Mouse (Mus musculus) heart, adult 9 months (tissue): ENCODE measurements around the gene Ubl7.

Experiments used
- DNase-seq, 2 experiments: peaks; one replicate each; pipeline ENCODE4 v3.0.0; 2022; ENCODE audit warnings: low spot score in 2 of 2

Gene Ubl7

GRCm38 (mm10) chr9:57948333-57948931, 37.7 kb downstream of the Ubl7 start:
- DNase-seq: no peak

DNA sequence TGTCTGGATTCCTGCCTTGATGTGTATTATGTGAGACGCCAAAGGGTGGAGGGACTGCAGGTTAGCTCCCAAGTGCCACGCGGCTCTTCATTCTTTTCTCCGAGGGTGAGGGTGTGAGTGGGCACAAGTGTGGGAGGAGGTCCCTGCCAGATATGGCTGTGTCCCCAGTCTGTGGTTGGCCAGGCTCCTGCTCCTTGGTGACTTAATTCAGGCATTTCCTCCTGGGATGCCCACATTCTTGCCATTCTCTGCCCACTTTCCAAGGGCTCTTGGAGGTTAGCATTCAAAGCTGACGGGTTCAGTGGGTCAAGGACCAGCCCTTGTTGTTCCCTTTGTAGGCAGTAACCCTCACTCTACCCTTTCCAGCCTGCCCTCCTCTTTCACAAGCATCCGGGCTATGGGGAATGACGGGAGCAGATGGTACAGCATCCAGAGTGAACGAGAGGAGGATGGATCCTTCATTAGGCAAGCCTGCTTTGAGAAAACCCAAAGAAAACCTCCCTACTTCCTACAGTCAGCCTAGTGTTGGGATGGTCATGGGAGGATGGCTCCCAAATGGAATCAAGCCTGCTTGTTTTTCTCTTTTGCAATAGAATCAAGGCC, 38.4 kb downstream of the Ubl7 start:
- DNase-seq: no peak

GRCm38 (mm10) chr9:57949879-57950278, 39.1 kb downstream of the Ubl7 start:
- no peak for DNase-seq

- no peak for DNase-seq
These were observed 39.7 kb downstream of the Ubl7 start for GRCm38 (mm10) chr9:57950519-57950918.

DNA sequence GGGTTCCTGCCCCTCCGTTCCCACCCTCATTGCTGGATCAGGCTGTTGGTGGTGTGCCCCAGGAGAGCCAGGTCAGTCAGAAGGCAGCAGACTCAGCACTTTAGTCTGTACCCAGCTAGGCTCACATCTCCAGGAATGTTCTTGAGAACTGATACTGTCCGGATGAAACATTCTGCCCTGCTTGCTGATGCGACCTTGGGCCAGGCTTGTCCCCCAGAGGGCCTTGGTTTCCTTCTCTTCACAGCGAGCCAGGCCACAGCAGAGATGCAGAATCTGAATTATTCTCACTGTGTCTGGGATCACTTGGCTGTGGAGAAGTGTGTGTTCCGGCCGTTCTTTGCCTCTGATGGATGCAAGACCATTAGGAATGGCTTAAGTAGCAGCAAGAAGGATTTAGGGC, 41.2 kb downstream of the Ubl7 start:
- DNase-seq: no peak

DNA sequence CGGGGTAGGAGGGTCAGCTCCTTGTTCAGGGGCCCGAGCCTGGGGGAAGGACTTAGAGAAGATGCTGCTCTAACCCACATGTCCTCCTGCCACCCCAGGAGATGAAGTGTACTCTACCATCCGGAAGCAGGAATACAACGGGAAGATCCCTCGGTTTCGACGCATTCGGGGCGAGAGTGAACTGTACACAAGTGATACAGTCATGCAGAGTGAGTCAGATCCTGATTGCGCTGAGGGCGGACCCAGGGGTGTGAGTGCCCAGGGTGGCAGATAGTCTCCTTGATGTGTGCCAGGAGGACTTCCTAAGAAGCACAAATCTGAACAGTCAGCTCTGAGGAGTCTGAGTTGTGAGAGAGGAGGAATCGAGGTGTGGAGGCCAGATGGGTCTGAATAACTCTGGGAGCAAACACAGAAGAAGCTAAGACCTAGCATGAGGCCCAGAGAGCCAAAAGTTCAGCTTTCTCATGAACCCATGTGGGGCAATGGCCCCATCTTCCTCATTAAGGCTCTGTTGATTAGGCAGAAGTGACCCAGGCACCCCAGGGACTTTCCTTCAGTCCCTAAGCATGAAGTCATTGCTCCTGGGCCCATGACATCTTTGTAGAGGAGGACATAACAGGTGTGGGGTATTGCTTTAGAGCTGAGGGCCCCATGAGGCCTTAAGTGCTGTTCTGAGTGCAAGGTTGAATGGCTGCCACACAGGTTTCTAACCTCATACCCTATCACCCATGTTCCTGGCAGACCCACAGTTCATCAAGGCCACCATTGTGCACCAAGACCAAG, 44.4 kb downstream of the Ubl7 start:
- no peak for DNase-seq

DNA sequence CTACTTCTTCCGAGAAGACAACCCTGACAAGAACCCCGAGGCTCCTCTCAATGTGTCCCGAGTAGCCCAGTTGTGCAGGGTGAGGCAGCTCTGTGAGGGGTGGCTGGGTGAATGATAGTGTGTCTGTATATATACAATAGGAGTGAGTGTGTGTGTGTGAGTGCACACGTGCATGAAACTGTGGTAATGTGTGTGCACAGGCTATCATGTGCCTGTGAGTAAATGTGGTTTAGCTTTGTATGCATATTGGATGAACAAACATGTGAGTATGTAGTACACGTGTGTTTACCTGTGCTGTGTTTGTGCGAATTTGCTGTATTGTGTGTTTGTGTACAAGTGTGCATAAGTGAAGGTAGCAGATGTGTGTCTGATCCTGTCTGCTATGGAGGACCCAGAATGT, 45.0 kb downstream of the Ubl7 start:
- DNase-seq: no peak

DNA sequence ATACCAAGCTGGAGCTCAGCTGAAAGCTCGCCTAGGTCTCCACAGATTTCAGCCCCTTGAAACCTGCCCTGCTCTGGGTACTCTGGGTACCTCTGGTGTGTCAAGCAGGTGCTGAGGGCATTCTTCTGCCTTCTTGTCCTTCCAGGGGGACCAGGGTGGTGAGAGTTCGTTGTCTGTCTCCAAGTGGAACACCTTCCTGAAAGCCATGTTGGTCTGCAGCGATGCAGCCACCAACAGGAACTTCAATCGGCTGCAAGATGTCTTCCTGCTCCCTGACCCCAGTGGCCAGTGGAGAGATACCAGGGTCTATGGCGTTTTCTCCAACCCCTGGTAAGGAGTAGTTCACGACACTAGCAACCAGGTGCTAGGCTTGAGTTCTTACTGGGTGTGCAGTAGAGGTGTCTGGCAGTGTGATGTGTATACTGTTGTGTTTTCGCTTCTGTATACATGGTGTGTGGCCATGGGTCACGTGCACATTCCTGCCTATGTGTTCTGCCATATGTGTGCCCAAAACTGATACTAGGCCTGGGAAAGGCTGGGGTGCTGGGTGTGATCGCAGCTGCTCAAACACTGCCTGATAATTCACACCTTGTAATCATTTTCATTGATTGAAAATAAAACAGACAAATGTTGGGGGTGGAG, 45.5 kb downstream of the Ubl7 start:
- no peak for DNase-seq

GRCm38 (mm10) chr9:57956838-57957236, 46.1 kb downstream of the Ubl7 start:
- no peak for DNase-seq

- peak; percentile 39 to 71 for DNase-seq
These were observed 47.8 kb downstream of the Ubl7 start for GRCm38 (mm10) chr9:57958615-57959014.

GRCm38 (mm10) chr9:57959399-57959798, 48.6 kb downstream of the Ubl7 start:
- no peak for DNase-seq

- DNase-seq: no peak
These were observed 49.4 kb downstream of the Ubl7 start for GRCm38 (mm10) chr9:57959886-57960866.

DNA sequence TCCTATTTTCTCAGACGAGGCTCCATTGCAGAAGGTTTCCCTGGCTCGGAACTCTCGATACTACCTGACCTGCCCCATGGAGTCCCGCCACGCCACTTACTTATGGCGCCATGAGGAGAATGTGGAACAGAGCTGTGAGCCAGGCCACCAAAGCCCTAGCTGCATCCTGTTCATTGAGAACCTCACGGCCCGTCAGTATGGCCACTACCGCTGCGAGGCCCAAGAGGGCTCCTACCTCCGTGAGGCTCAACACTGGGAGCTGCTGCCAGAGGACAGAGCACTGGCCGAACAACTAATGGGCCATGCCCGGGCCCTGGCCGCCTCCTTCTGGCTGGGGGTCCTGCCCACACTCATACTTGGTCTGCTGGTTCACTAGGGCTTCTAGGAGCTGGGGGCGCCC, 50.4 kb downstream of the Ubl7 start:
- no peak for DNase-seq

DNA sequence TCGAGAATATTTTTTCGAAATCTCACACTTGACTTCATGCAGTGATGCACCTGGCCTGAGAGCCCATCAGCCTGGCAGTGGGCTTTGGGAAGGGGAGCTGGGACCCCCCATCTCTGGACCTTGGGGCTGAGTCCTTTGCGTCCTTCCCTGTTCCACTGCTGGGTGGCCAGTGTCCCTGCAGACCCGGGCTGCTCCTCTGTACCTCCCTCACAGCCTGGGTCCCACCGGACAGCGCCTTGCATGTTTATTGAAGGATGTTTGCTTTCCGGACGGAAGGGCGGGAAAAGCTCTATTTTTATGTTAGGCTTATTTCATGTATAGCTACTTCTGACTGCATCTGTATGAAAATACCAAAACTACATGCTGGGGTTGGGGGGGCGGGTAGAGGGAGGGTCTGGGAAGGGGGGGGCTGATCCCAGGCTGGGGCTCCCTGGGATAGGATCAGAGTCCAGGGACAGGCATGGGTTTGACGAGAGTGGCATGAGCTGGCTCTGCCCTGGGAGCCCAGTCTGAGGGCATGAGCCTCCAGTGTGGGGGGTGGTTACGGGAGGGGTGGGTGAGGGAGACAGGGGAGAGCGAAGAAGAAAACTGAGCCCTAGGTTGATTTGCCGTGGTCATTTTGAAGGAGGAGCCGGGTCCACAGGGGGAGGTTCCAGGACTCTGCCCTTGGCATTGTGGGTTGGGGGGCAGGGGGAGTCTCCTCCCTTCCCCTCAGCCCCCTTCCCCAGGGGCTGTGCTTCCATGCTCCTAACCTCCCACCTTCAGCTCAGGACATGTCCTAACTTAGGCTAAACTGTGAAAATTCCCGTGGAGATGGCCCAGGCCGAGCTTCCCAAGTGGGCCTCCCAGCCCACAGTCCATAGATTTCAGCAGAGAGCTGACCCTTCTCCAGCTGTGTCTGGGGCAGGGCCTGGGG, 51.3 kb downstream of the Ubl7 start:
- no peak for DNase-seq

GRCm38 (mm10) chr9:57963249-57963997, 52.6 kb downstream of the Ubl7 start:
- DNase-seq: no peak

- DNase-seq: no peak
These were observed 53.2 kb downstream of the Ubl7 start for GRCm38 (mm10) chr9:57963998-57964395.

GRCm38 (mm10) chr9:57964528-57965250, 53.9 kb downstream of the Ubl7 start:
- DNase-seq: peak in 1 of 2 experiments; percentile 62

DNA sequence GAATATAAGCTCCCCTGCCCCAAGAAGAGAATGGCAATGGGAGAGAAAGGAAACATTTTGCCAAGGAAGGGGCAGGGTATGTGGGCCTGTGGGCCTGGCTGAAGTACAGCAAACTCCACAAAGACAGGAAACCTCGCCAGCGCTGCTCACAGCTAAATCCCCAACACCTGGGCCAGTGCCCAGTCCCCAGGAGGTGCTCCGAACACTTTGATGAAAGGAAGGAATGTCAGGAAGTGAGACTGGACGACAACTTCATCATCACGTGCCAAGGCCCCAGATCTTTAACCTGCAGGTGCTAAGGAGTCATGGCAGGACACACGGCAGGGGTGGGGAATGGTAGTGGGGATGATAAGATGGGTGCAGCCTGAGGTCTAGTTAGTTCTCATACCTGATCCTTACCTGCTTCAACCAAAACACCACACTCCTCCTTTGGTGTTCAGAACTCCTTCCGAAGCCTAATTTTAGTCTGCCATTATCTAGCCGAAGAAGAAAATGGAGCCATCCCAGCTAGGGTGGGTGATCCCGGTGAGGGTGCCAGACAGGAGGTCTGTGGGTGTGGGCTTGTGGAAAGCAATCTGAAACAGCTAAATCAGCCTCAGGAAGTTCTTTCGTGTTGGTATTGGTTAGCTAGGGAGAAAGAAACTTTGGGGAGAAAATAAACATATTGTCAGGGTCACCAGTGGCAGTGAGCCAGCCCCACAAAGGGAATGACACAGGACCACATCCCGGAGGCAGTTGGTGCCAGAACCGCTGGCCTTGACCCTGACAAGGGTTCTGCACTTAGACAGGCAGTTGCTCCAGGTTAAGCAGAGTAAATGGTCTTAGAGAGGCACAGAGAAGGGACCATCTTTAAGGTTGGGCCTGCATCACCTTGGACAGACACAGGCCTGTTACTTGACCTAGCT, 54.8 kb downstream of the Ubl7 start:
- no peak for DNase-seq
